Mouse (Mus musculus) lung, embryonic 15.5 days (tissue): Measurements from ENCODE around the gene Gprin3. TPM values are rescaled to one million over a fixed set of nuclear protein-coding genes. Genes with fewer than 3 reads are reported as not detected.

Experiments used
- ATAC-seq: fragments of 200-750 bp; cut with Nextera tagmentation; 2 replicates; pipeline ENCODE4 v1.8.0; 2017; ENCODE audit warnings: moderate number of reproducible peaks, borderline replicate concordance; ENCODE audit not compliant: low FRiP score, low TSS enrichment; ENCODE audit errors: extremely low read depth
- H3K27ac ChIP-seq: fragments of 300-500 bp; sonication (generic); 2 replicates; pipeline ENCODE4 v1.5.1; 2015; ENCODE audit warnings: moderate library complexity, mild to moderate bottlenecking, inconsistent platforms
- H3K27me3 ChIP-seq: fragments of 300-500 bp; sonication (generic); 2 replicates; pipeline ENCODE4 v1.6.1; 2015; ENCODE audit warnings: inconsistent platforms
- H3K36me3 ChIP-seq: fragments of 300-500 bp; sonication (generic); 2 replicates; pipeline ENCODE4 v1.6.1; 2015; ENCODE audit warnings: inconsistent platforms
- H3K4me1 ChIP-seq: fragments of 300-500 bp; sonication (generic); 2 replicates; pipeline ENCODE4 v1.6.1; 2015; ENCODE audit warnings: inconsistent platforms
- H3K4me2 ChIP-seq: fragments of 300-500 bp; sonication (generic); 2 replicates; pipeline ENCODE4 v1.6.1; 2015; ENCODE audit warnings: inconsistent platforms, mild to moderate bottlenecking, moderate library complexity
- H3K4me3 ChIP-seq: fragments of 300-500 bp; sonication (generic); 2 replicates; pipeline ENCODE4 v1.5.1; 2015; ENCODE audit warnings: mild to moderate bottlenecking, inconsistent platforms
- H3K9ac ChIP-seq: fragments of 300-500 bp; sonication (generic); 2 replicates; pipeline ENCODE4 v1.6.1; 2015; ENCODE audit warnings: inconsistent platforms
- H3K9me3 ChIP-seq: fragments of 300-500 bp; sonication (generic); 2 replicates; pipeline ENCODE4 v1.6.1; 2016; ENCODE audit warnings: inconsistent platforms
- WGBS: fragments of 180-500 bp; shearing (Covaris S2); methylation state at CpG from one replicate; pipeline ENCODE4 v1.1.7; 2015; 5-methylcytosine and 5-hydroxymethylcytosine counted together
- polyA plus RNA-seq: library from polyadenylated mRNA; unstranded; fragments of >200 nt; fragmentation: Nextera tagmentation; extraction: Ambion mirVana; gene quantifications from 2 replicates; pipeline ENCODE4 v1.2.1, GENCODE M21; 2015

The Gprin3 gene
- polyA plus RNA-seq = 7.1 and 7.9 TPM in 2 replicates

- Histone ChIP-seq H3K4me2 (peak within 1 kb of the TSS; percentile 70), H3K4me3 (peak within 1 kb of the TSS; percentile 50), H3K9ac (peak within 1 kb of the TSS; percentile 66), H3K36me3 (no peaks in the 10 kb centered on the region), H3K4me1 (peaks cover 16% of the 10 kb centered on the region), H3K9me3 (no peaks in the 10 kb centered on the region), H3K27me3 (no peaks in the 10 kb centered on the region), H3K27ac (peak within 1 kb of the TSS; percentile 93)
- WGBS = 5% methylated on average over 34 of the region's 34 CpGs
- ATAC-seq = peak; percentile 95
Observed at GRCm38 (mm10) chr6:59425824-59426533, at the start of gene Gprin3. TSS of gene Gprin3 (minus strand) at chr6:59426294.

DNA sequence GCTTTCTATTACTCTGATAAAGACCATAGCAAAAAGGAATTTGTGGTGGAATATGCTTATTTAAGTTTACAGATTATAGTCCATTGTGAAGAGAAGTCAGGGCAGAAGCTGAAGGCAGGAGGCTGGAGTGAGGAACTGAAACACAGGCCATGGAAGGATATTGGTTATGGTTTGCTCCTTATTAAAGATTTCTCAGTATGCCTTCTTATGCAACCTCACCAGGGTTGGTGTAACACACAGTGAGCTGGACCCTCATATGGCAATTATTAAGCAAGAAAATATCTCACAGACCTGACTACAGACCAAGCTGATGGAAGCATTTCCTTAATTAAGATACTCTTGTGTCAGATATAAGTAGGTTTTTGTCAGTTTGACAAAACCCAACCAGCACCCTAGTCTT, 32.8 kb upstream of the Gprin3 start:
- H3K27ac ChIP-seq = no peak overlapping the region
- H3K9me3 ChIP-seq = no peaks in the 10 kb centered on the region
- H3K27me3 ChIP-seq = no peaks in the 10 kb centered on the region
- H3K4me3 ChIP-seq = no peak overlapping the region
- no peak for ATAC-seq
- no peaks in the 10 kb centered on the region for H3K36me3 ChIP-seq
- H3K4me2 ChIP-seq = no peak overlapping the region
- H3K4me1 ChIP-seq = no peaks in the 10 kb centered on the region
- H3K9ac ChIP-seq = no peak overlapping the region

GRCm38 (mm10) chr6:59456116-59456515, 30.0 kb upstream of the Gprin3 start:
- no peaks in the 10 kb centered on the region for H3K27me3 ChIP-seq
- WGBS = 59% methylated on average over 1 of the region's 1 CpGs
- H3K9ac ChIP-seq = no peak overlapping the region
- H3K4me3 ChIP-seq = no peak overlapping the region
- no peaks in the 10 kb centered on the region for H3K4me1 ChIP-seq
- H3K27ac ChIP-seq = no peak overlapping the region
- H3K36me3 ChIP-seq = no peaks in the 10 kb centered on the region
- no peak for ATAC-seq
- no peak overlapping the region for H3K4me2 ChIP-seq
- H3K9me3 ChIP-seq = no peaks in the 10 kb centered on the region

DNA sequence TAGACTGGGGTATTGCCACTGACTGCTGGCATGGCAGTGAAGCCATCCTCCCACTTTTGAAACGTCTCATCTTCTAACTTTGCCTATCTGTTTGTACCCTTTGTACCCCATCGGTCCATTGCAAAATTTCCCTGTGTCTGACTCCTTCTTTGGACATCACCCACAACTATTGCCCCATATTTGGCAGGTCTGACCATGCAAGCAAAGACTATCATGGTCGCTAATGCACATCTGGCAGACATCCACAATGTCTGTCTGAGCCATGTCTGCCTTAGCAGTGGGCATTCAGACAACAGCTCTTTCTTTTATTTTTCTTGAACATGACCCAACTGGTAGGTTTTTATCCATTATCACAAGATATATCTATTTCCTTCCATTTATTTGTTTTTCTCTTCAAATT, 25.3 kb upstream of the Gprin3 start:
- 72% methylated on average over 3 of the region's 3 CpGs for WGBS

GRCm38 (mm10) chr6:59445101-59445503, 19.0 kb upstream of the Gprin3 start:
- no peak overlapping the region for H3K27ac ChIP-seq
- H3K4me1 ChIP-seq = no peaks in the 10 kb centered on the region
- H3K27me3 ChIP-seq = no peaks in the 10 kb centered on the region
- no peak overlapping the region for H3K4me2 ChIP-seq
- H3K9me3 ChIP-seq = no peaks in the 10 kb centered on the region
- no peak overlapping the region for H3K4me3 ChIP-seq
- no peak overlapping the region for H3K9ac ChIP-seq
- 56% methylated on average over 3 of the region's 3 CpGs for WGBS
- ATAC-seq = 0 out of 2 replicates have a peak, but pooled peaks have one; percentile 35
- H3K36me3 ChIP-seq = no peaks in the 10 kb centered on the region

More for the DNA sequence above, 25.3 kb upstream of the Gprin3 start:
- H3K4me3 ChIP-seq = no peak overlapping the region
- no peaks in the 10 kb centered on the region for H3K4me1 ChIP-seq
- no peaks in the 10 kb centered on the region for H3K36me3 ChIP-seq
- no peak overlapping the region for H3K4me2 ChIP-seq
- no peak overlapping the region for H3K27ac ChIP-seq
- H3K9ac ChIP-seq = no peak overlapping the region
- H3K9me3 ChIP-seq = no peaks in the 10 kb centered on the region
- no peak for ATAC-seq
- H3K27me3 ChIP-seq = no peaks in the 10 kb centered on the region

DNA sequence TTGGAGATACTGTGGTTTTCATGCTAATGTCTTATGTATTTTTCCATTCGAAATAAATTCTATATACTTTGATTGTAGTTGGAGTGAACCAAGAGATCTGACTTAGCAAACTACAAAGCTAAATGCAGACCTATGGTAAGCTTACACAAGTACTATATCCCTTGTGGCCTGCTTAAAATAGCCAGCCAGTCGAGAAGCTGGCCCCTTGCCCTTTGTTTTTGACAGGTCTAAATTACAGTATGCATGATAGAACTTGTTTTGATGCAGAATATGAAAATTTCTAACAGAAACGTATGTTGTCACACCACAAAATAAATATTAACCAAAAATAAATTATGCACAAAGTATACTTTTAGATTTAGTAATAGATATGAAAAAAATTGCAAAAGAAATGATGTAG, 9.8 kb upstream of the Gprin3 start:
- H3K9ac ChIP-seq = no peak overlapping the region
- no peaks in the 10 kb centered on the region for H3K36me3 ChIP-seq
- ATAC-seq = no peak
- no peak overlapping the region for H3K27ac ChIP-seq
- H3K9me3 ChIP-seq = no peaks in the 10 kb centered on the region
- H3K4me3 ChIP-seq = no peak overlapping the region
- H3K27me3 ChIP-seq = no peaks in the 10 kb centered on the region
- 47% methylated on average over 3 of the region's 3 CpGs for WGBS
- H3K4me1 ChIP-seq = no peaks in the 10 kb centered on the region
- H3K4me2 ChIP-seq = no peak overlapping the region

DNA sequence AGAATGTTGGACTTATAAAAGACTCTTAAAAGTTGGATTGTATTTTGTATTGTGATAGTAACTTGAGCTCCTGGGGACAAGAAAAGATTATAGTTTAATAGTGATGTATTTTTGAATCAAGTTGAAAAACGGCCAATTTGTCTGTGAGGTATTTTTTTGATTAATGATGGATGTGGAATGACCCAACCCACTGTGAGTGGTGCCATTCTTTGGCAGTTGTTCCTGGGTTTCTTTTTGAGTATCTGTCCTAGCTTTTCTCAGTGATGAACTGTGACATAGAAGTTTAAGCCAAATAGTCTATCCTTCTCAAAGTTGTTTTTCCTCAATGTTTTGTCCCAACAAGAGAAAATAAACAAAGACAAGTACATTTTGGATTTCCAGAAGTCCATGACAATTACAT, 7.0 kb upstream of the Gprin3 start:
- no peaks in the 10 kb centered on the region for H3K4me1 ChIP-seq
- H3K9me3 ChIP-seq = no peaks in the 10 kb centered on the region
- WGBS = 41% methylated on average over 1 of the region's 1 CpGs
- H3K27me3 ChIP-seq = no peaks in the 10 kb centered on the region
- H3K4me2 ChIP-seq = no peak overlapping the region
- H3K4me3 ChIP-seq = no peak overlapping the region
- no peak overlapping the region for H3K9ac ChIP-seq
- H3K36me3 ChIP-seq = no peaks in the 10 kb centered on the region
- no peak for ATAC-seq
- no peak overlapping the region for H3K27ac ChIP-seq

DNA sequence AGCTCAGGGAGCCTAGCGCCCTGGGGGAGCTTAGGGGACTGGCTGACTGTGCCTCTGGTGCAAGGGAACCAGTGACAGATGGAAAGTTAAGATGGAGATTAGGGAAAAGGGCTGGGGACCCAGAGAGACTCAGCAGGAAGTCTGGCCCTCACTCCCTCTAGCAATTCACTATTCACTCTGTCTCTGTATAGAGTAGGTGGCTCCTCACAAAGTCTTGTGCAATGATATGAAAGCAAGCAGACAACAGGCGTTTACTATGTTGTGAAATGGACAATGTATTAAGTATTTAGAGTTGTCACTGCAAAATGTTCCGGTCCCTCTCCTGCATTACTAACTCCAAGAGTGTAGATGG, 416 bp upstream of the Gprin3 start:
- Histone ChIP-seq H3K27me3 (no peaks in the 10 kb centered on the region), H3K4me3 (peak overlapping the region; percentile 50), H3K4me1 (peaks cover 16% of the 10 kb centered on the region), H3K36me3 (no peaks in the 10 kb centered on the region), H3K9ac (peak overlapping the region; percentile 66; the same call in 1 of the 2 replicates), H3K27ac (peak overlapping the region; percentile 93), H3K9me3 (no peaks in the 10 kb centered on the region), H3K4me2 (peak overlapping the region; percentile 70)
- 29% methylated on average over 3 of the region's 3 CpGs for WGBS
- no peak; the same call in 1 of the 2 replicates for ATAC-seq

GRCm38 (mm10) chr6:59424871-59425740, 988 bp downstream of the Gprin3 start:
- no peaks in the 10 kb centered on the region for H3K36me3 ChIP-seq
- peak overlapping the region; percentile 93 for H3K27ac ChIP-seq
- H3K4me1 ChIP-seq = peaks cover 16% of the 10 kb centered on the region
- no peaks in the 10 kb centered on the region for H3K9me3 ChIP-seq
- H3K4me2 ChIP-seq = peak overlapping the region; percentile 70
- peak; percentile 15; the same call in 1 of the 2 replicates for ATAC-seq
- no peaks in the 10 kb centered on the region for H3K27me3 ChIP-seq
- H3K4me3 ChIP-seq = peak overlapping the region; percentile 50
- WGBS = 47% methylated on average over 10 of the region's 10 CpGs
- peak overlapping the region; percentile 66; the same call in 1 of the 2 replicates for H3K9ac ChIP-seq

- no peak overlapping the region for H3K4me2 ChIP-seq
- WGBS = 26% methylated on average over 1 of the region's 1 CpGs
- no peaks in the 10 kb centered on the region for H3K9me3 ChIP-seq
- ATAC-seq = no peak
- no peak overlapping the region for H3K4me3 ChIP-seq
- no peak overlapping the region for H3K27ac ChIP-seq
- H3K4me1 ChIP-seq = peaks cover 16% of the 10 kb centered on the region
- no peak overlapping the region for H3K9ac ChIP-seq
- no peaks in the 10 kb centered on the region for H3K27me3 ChIP-seq
- no peaks in the 10 kb centered on the region for H3K36me3 ChIP-seq
Observed at GRCm38 (mm10) chr6:59423836-59424235, 2.3 kb downstream of the Gprin3 start.

DNA sequence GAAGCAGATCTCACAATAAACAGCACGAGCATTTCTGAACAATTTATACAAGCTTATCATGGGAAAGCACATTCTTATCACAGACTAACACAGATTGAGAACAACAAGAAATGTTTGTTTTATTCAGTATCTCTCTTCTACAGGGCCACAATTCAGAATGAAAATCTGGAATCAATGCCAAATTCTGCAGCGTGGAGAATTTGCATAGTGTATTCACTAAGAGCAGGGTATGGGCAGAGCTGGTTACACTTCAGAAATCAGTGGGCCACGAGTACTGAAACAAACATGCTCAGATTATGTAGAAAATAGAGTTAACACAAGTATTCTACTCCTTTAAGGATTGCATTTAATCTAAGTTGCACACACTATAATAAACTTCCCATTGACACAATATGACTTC, 6.8 kb downstream of the Gprin3 start:
- 43% methylated on average over 3 of the region's 3 CpGs for WGBS
- ATAC-seq = no peak
- Histone ChIP-seq H3K27ac (no peak overlapping the region), H3K4me3 (no peak overlapping the region), H3K9me3 (no peaks in the 10 kb centered on the region), H3K9ac (no peak overlapping the region), H3K4me1 (0 out of 2 replicates have a peak, but pooled peaks cover under 1% of the 10 kb centered on the region), H3K27me3 (no peaks in the 10 kb centered on the region), H3K36me3 (no peaks in the 10 kb centered on the region), H3K4me2 (no peak overlapping the region)

DNA sequence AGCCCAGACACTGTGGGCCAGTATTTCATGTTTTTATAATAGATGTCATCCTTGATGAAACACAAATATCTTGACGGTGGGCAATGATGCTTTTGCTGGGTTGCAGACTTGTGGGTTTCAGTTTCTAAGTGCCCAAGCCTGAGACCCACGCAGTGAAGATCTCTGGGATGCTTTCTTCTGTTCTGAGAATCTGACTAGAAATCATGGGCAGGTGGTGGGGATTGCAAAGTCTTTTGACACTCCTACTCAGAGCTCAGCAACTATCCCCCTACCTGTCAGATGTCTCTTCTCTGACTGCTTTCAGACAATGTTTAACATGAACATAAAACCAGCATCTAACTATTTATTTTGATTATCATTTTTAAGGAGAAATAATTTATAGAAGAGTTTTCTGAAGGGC, 7.4 kb downstream of the Gprin3 start:
- ATAC-seq = no peak
- Histone ChIP-seq H3K27ac (no peak overlapping the region), H3K9ac (no peak overlapping the region), H3K9me3 (no peaks in the 10 kb centered on the region), H3K4me2 (no peak overlapping the region), H3K27me3 (no peaks in the 10 kb centered on the region), H3K4me3 (no peak overlapping the region), H3K4me1 (0 out of 2 replicates have a peak, but pooled peaks cover under 1% of the 10 kb centered on the region), H3K36me3 (no peaks in the 10 kb centered on the region)
- 58% methylated on average over 2 of the region's 2 CpGs for WGBS
